Mouse (Mus musculus) megakaryocyte, embryonic 14.5 days (primary cell): ENCODE results near the gene 0610009B22Rik. TPM values are rescaled to one million over a fixed set of nuclear protein-coding genes. Genes with fewer than 3 reads are reported as not detected.
A peak's percentile ranks its signal among the peaks of the same experiment; 100 is the strongest.

Experiments used
- H3K27me3 ChIP-seq: replicated peaks from 2 replicates; pipeline ENCODE3; 2012; ENCODE audit warnings: inconsistent platforms
- H3K36me3 ChIP-seq: replicated peaks from 2 replicates; pipeline ENCODE3; 2012; ENCODE audit warnings: low read length, inconsistent platforms, mixed read lengths
- H3K4me1 ChIP-seq: 2 replicates; pipeline ENCODE4 v1.6.1; 2012; ENCODE audit warnings: inconsistent platforms
- H3K4me3 ChIP-seq: replicated peaks from 2 replicates; pipeline ENCODE3; 2012; ENCODE audit warnings: moderate library complexity, mild to moderate bottlenecking, inconsistent platforms
- H3K9me3 ChIP-seq: 2 replicates; pipeline ENCODE4 v1.6.1; 2012; ENCODE audit warnings: inconsistent platforms
- FLI1 ChIP-seq: IDR thresholded peaks from 2 replicates; pipeline ENCODE4 v1.6.1; 2012; ENCODE audit warnings: low read length, inconsistent platforms, mixed read lengths
- GATA1 ChIP-seq: IDR thresholded peaks from 3 replicates; pipeline ENCODE4 v1.6.1; 2012; ENCODE audit warnings: mixed read lengths, low read length, inconsistent platforms, borderline replicate concordance
- polyA plus RNA-seq: library from polyadenylated mRNA; stranded (reverse); fragments of >175 nt; gene quantifications from 2 replicates; pipeline ENCODE4 v1.2.3, GENCODE M21; 2012; ENCODE audit warnings: low replicate concordance; ENCODE audit not compliant: insufficient read depth

0610009B22Rik gene
- polyA plus RNA-seq, 1 experiment = 1.7 TPM

- Histone ChIP-seq H3K4me1 (peaks cover 2% of the 10 kb centered on the region; the same call in 1 of the 2 replicates), H3K36me3 (no peaks in the 10 kb centered on the region), H3K27me3 (peaks cover 22% of the 10 kb centered on the region), H3K4me3 (no peak overlapping the region), H3K9me3 (no peaks in the 10 kb centered on the region)
- TF ChIP-seq GATA1 = no peak
- no peak for TF ChIP-seq FLI1
Measured at GRCm38 (mm10) chr11:51662632-51663031, 26.0 kb downstream of the 0610009B22Rik start.

- H3K27me3 ChIP-seq = peaks cover 28% of the 10 kb centered on the region
- peaks cover 2% of the 10 kb centered on the region; the same call in 1 of the 2 replicates for H3K4me1 ChIP-seq
- H3K4me3 ChIP-seq = no peak overlapping the region
- H3K36me3 ChIP-seq = no peaks in the 10 kb centered on the region
- no peaks in the 10 kb centered on the region for H3K9me3 ChIP-seq
- TF ChIP-seq GATA1 (no peak), FLI1 (no peak)
Measured at GRCm38 (mm10) chr11:51661867-51662365, 26.8 kb downstream of the 0610009B22Rik start.

DNA sequence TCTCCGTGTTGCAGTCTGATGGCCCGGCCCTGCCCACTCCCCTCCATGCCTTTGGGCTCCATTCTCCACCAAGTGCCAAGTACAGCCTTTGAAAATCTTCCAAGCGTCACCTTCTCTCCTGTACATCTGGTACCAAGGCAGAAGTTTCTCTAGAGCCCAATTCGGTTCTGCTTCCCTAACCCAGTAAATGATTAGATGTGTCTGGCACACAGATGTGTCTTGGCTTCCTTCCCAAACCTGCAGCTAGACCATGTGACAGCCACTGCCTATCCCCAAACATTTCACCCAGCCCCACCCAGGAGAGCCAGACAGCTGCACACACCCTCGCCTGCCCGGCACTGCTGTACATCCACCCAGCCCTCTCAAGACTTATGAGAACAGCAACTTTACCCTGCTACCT lies 30.0 kb downstream of the 0610009B22Rik start:
- Histone ChIP-seq H3K36me3 (no peaks in the 10 kb centered on the region), H3K27me3 (peaks cover 47% of the 10 kb centered on the region), H3K4me1 (peaks cover 12% of the 10 kb centered on the region), H3K9me3 (0 out of 2 replicates have a peak, but pooled peaks cover 3% of the 10 kb centered on the region), H3K4me3 (no peak overlapping the region)
- TF ChIP-seq FLI1 (no peak), GATA1 (no peak)

- Histone ChIP-seq H3K4me1 (peaks cover 15% of the 10 kb centered on the region), H3K27me3 (peaks cover 48% of the 10 kb centered on the region), H3K4me3 (no peak overlapping the region), H3K9me3 (0 out of 2 replicates have a peak, but pooled peaks cover 3% of the 10 kb centered on the region), H3K36me3 (no peaks in the 10 kb centered on the region)
- TF ChIP-seq GATA1 = no peak
- TF ChIP-seq FLI1 = no peak
Measured at GRCm38 (mm10) chr11:51658291-51658690, 30.4 kb downstream of the 0610009B22Rik start.

DNA sequence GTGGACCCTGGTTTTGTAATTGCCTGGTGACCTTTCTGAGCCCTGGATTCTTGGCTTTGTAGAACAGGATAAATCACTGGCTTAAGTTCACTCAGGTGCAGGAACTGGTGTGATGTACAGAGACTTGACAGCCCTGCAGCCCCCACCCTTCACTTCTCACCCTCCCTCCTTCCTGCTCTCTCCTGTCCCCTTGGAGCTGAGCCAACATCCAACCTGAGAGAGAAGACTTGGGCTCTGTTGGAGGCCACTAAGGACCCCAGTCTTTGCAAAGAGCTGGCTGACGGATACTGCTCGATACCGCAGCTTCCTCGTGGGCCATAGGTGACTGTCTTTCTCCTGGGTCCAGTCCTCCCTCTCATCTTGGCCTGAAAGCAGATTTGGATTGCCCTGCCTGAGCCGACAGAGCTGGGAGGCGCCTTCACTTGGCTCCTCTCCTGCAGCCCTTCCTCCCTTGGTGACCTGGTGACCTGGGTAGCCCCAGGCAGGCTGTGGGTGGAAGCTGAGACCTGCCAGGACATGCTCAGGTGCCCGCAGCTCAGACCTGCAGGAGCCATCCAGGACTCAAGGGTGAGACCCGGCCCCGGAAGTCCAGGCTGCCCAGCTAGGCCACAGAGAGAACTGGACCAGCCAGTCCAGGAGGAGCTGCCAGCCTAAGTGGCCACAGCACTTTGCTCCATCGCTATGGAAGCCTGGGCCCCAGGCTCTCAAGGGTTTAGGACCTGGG lies 31.7 kb downstream of the 0610009B22Rik start:
- Histone ChIP-seq H3K4me3 (no peak overlapping the region), H3K9me3 (peaks cover 10% of the 10 kb centered on the region), H3K27me3 (peaks cover 52% of the 10 kb centered on the region), H3K36me3 (no peaks in the 10 kb centered on the region), H3K4me1 (peaks cover 15% of the 10 kb centered on the region)
- no peak for TF ChIP-seq FLI1

GRCm38 (mm10) chr11:51654891-51655290 lies 33.8 kb downstream of the 0610009B22Rik start:
- no peaks in the 10 kb centered on the region for H3K36me3 ChIP-seq
- H3K4me1 ChIP-seq = peaks cover 29% of the 10 kb centered on the region
- TF ChIP-seq GATA1 (no peak), FLI1 (no peak)
- H3K27me3 ChIP-seq = peaks cover 65% of the 10 kb centered on the region
- H3K9me3 ChIP-seq = peaks cover 10% of the 10 kb centered on the region
- no peak overlapping the region for H3K4me3 ChIP-seq

GRCm38 (mm10) chr11:51653736-51654135 lies 34.9 kb downstream of the 0610009B22Rik start:
- Histone ChIP-seq H3K4me3 (no peak overlapping the region), H3K4me1 (peaks cover 41% of the 10 kb centered on the region), H3K27me3 (peaks cover 70% of the 10 kb centered on the region), H3K36me3 (no peaks in the 10 kb centered on the region), H3K9me3 (peaks cover 10% of the 10 kb centered on the region)
- TF ChIP-seq GATA1 (no peak), FLI1 (no peak)

DNA sequence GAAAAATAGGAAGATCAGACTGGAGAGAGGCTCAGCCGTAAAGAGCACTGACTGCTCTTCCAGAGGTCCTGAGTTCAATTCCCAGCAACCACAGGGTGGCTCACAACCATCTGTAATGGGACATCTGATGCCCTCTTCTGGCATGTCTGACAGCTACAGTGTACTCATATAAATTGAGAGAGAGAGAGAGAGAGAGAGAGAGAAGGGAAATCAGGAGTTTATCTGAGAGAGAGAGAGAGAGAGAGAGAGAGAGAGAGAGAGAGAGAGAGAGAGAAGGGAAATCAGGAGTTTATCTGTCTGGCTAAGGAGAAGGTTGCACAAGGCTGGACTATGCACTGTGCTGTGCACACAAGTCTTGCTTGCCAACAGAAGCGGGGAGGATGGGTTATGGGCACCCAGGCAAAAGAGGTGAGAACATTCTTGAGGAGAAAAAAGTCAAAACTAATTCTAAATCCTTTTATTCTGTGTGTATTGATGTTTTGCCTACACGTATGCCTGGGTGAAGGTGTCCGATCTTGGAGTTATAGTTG lies 35.7 kb downstream of the 0610009B22Rik start:
- TF ChIP-seq FLI1 (no peak), GATA1 (no peak)
- Histone ChIP-seq H3K27me3 (peaks cover 71% of the 10 kb centered on the region), H3K4me3 (no peak overlapping the region)

DNA sequence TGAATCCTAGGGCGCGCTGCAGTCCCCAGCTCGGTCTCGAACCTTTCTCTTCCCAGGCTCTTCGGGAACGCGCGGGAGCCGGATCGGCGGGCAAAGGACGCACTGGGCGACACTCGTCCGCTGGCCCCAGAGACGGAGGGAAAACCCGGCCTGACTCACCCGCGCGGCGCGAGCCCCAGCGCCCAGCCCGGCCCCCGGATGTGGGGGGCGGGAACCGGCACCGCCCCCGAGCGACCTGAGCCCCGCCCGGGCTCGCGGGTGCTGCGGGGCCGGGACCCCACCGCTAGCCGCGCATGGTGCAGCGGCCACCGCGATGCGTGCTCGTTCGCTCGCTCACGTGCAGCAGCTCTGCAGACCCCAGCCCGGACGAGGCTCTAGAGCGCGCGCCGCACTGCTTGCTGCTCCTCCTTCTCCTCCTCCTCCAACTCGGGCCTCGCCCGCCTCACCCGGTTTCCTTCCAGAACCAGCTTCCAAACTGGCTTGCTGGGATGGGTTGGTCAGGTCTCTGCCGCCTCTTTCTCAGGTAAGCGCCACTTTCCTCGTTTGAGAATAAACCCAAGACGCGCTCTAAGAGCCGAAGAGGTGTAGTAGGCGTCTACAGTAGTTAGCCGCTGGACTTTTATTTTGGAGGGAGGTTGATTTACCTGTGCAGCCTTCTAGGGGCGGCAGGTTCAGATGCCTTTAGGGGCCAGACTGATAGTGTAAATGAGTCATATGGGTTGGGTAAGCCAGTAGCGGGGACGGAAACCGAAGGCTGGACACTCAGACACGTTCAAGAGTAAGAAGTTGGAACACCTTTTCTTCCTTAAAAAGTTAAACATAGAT lies 37.8 kb downstream of the 0610009B22Rik start, which contains the start of the genes N4bp3 and D930048N14Rik:
TSS of gene N4bp3 (minus strand) at position 152 of the 825 bp plus-strand sequence.
TSS of gene D930048N14Rik (plus strand) at position 264 of the 825 bp plus-strand sequence.
- H3K27me3 ChIP-seq = peaks cover 71% of the 10 kb centered on the region
- H3K4me3 ChIP-seq = peak within 1 kb of the TSS; percentile 94
- peaks cover 56% of the 10 kb centered on the region for H3K4me1 ChIP-seq
- H3K9me3 ChIP-seq = peaks cover 7% of the 10 kb centered on the region
- TF ChIP-seq FLI1 (no peak), GATA1 (no peak)
- H3K36me3 ChIP-seq = no peaks in the 10 kb centered on the region

More for the DNA sequence above, 35.7 kb downstream of the 0610009B22Rik start:
- Histone ChIP-seq H3K9me3 (peaks cover 10% of the 10 kb centered on the region), H3K36me3 (no peaks in the 10 kb centered on the region), H3K4me1 (peaks cover 44% of the 10 kb centered on the region)
